Mouse (Mus musculus) limb, embryonic 10.5 days (tissue): ENCODE measurements at regions not wholly inside any gene's neighbourhood (a gene's known extent, or its start where the extent isn't known, plus 50 kb on each side); places are given as distances from the start of the nearest gene placed in this dataset.

Source experiments
- DNase-seq: peaks from one replicate; pipeline ENCODE4 v3.0.0-alpha.2; 2017; ENCODE audit warnings: low spot score
- H3K27ac ChIP-seq: fragments of 300-500 bp; sonication (generic); 2 replicates; pipeline ENCODE4 v1.5.1; 2016; ENCODE audit warnings: mild to moderate bottlenecking
- H3K27me3 ChIP-seq: fragments of 300-500 bp; sonication (generic); 2 replicates; pipeline ENCODE4 v1.6.1; 2016; ENCODE audit warnings: low read depth, mild to moderate bottlenecking; ENCODE audit not compliant: poor library complexity, severe bottlenecking
- H3K36me3 ChIP-seq: fragments of 300-500 bp; sonication (generic); 2 replicates; pipeline ENCODE4 v1.6.1; 2016; ENCODE audit warnings: mild to moderate bottlenecking, moderate library complexity
- H3K4me1 ChIP-seq: fragments of 300-500 bp; sonication (generic); 2 replicates; pipeline ENCODE4 v1.6.1; 2016
- H3K4me3 ChIP-seq: fragments of 300-500 bp; sonication (generic); 2 replicates; pipeline ENCODE4 v1.5.1; 2016; ENCODE audit warnings: mild to moderate bottlenecking, moderate library complexity
- H3K9me3 ChIP-seq: fragments of 300-500 bp; sonication (generic); replicated peaks from 2 replicates; pipeline ENCODE4 v1.6.1; 2016; ENCODE audit warnings: mild to moderate bottlenecking
- WGBS: fragments of 180-500 bp; shearing (Covaris S2); methylation state at CpG from one replicate; pipeline ENCODE4 v1.1.7; 2016; 5-methylcytosine and 5-hydroxymethylcytosine counted together

- no peak for DNase-seq
- Histone ChIP-seq H3K36me3 (no peaks in the 10 kb centered on the region), H3K27me3 (peaks cover 100% of the 10 kb centered on the region), H3K4me3 (no peak overlapping the region), H3K9me3 (no peaks in the 10 kb centered on the region), H3K27ac (no peak overlapping the region), H3K4me1 (0 out of 2 replicates have a peak, but pooled peaks cover 3% of the 10 kb centered on the region)
- 97% methylated on average over 1 of the region's 1 CpGs for WGBS
Measured at GRCm38 (mm10) chr12:110169261-110169660, 109.6 kb upstream of the Dio3 start.

GRCm38 (mm10) chr12:110170496-110170895 is 108.4 kb upstream of the Dio3 start:
- Histone ChIP-seq H3K9me3 (no peaks in the 10 kb centered on the region), H3K4me1 (0 out of 2 replicates have a peak, but pooled peaks cover 2% of the 10 kb centered on the region), H3K27me3 (peaks cover 99% of the 10 kb centered on the region), H3K4me3 (no peak overlapping the region), H3K27ac (no peak overlapping the region), H3K36me3 (no peaks in the 10 kb centered on the region)
- 91% methylated on average over 8 of the region's 8 CpGs for WGBS
- DNase-seq = no peak

- 93% methylated on average over 2 of the region's 2 CpGs for WGBS
- no peak overlapping the region for H3K4me3 ChIP-seq
- H3K36me3 ChIP-seq = no peaks in the 10 kb centered on the region
- no peak overlapping the region for H3K27ac ChIP-seq
- H3K9me3 ChIP-seq = no peaks in the 10 kb centered on the region; the same call in 1 of the 2 replicates
- no peaks in the 10 kb centered on the region for H3K4me1 ChIP-seq
- DNase-seq = no peak
- peaks cover 92% of the 10 kb centered on the region for H3K27me3 ChIP-seq
Measured at GRCm38 (mm10) chr12:110177826-110178225, 101.0 kb upstream of the Dio3 start.

- WGBS = 64% methylated on average over 6 of the region's 6 CpGs
- Histone ChIP-seq H3K9me3 (no peaks in the 10 kb centered on the region; the same call in 1 of the 2 replicates), H3K36me3 (no peaks in the 10 kb centered on the region), H3K27me3 (peaks cover 100% of the 10 kb centered on the region), H3K4me1 (peaks cover 29% of the 10 kb centered on the region), H3K27ac (no peak overlapping the region), H3K4me3 (no peak overlapping the region)
- DNase-seq = no peak
Measured at GRCm38 (mm10) chr12:110183473-110183872, 95.4 kb upstream of the Dio3 start.

GRCm38 (mm10) chr12:110185399-110185798 is 93.5 kb upstream of the Dio3 start:
- H3K36me3 ChIP-seq = no peaks in the 10 kb centered on the region
- no peak overlapping the region for H3K27ac ChIP-seq
- H3K4me3 ChIP-seq = no peak overlapping the region
- H3K27me3 ChIP-seq = peaks cover 100% of the 10 kb centered on the region
- no peak for DNase-seq
- WGBS = 31% methylated on average over 9 of the region's 9 CpGs
- H3K4me1 ChIP-seq = peaks cover 40% of the 10 kb centered on the region
- H3K9me3 ChIP-seq = no peaks in the 10 kb centered on the region

GRCm38 (mm10) chr12:110186381-110186780 is 92.5 kb upstream of the Dio3 start:
- Histone ChIP-seq H3K27me3 (peaks cover 100% of the 10 kb centered on the region), H3K36me3 (no peaks in the 10 kb centered on the region), H3K27ac (no peak overlapping the region), H3K9me3 (no peaks in the 10 kb centered on the region), H3K4me1 (peaks cover 40% of the 10 kb centered on the region), H3K4me3 (no peak overlapping the region)
- 21% methylated on average over 3 of the region's 3 CpGs for WGBS
- no peak for DNase-seq

- Histone ChIP-seq H3K9me3 (no peaks in the 10 kb centered on the region), H3K4me1 (peaks cover 40% of the 10 kb centered on the region), H3K4me3 (peak overlapping the region; percentile 50), H3K27ac (no peak overlapping the region), H3K36me3 (no peaks in the 10 kb centered on the region), H3K27me3 (peaks cover 100% of the 10 kb centered on the region)
- 4% methylated on average over 10 of the region's 10 CpGs for WGBS
- DNase-seq = no peak
Measured at GRCm38 (mm10) chr12:110186911-110187245, 92.0 kb upstream of the Dio3 start.

GRCm38 (mm10) chr12:110187246-110188135 is 91.4 kb upstream of the Dio3 start:
- DNase-seq = peak; percentile 72
- Histone ChIP-seq H3K9me3 (no peaks in the 10 kb centered on the region), H3K36me3 (no peaks in the 10 kb centered on the region), H3K27ac (peak overlapping the region; percentile 50; the same call in 1 of the 2 replicates), H3K4me1 (peaks cover 40% of the 10 kb centered on the region), H3K4me3 (peak overlapping the region; percentile 50), H3K27me3 (peaks cover 100% of the 10 kb centered on the region)
- WGBS = under 1% methylated on average over 49 of the region's 49 CpGs

- Histone ChIP-seq H3K9me3 (no peaks in the 10 kb centered on the region), H3K4me3 (peak overlapping the region; percentile 50), H3K27me3 (peaks cover 100% of the 10 kb centered on the region), H3K36me3 (no peaks in the 10 kb centered on the region), H3K4me1 (peaks cover 40% of the 10 kb centered on the region), H3K27ac (peak overlapping the region; percentile 50; the same call in 1 of the 2 replicates)
- WGBS = under 1% methylated on average over 29 of the region's 29 CpGs
- DNase-seq = no peak
Measured at GRCm38 (mm10) chr12:110188136-110188631, 90.7 kb upstream of the Dio3 start.

GRCm38 (mm10) chr12:110188641-110189328 is 90.1 kb upstream of the Dio3 start:
- H3K4me3 ChIP-seq = peak overlapping the region; percentile 50
- H3K27ac ChIP-seq = peak overlapping the region; percentile 50; the same call in 1 of the 2 replicates
- WGBS = 1% methylated on average over 39 of the region's 39 CpGs
- H3K36me3 ChIP-seq = no peaks in the 10 kb centered on the region
- H3K27me3 ChIP-seq = peaks cover 100% of the 10 kb centered on the region
- peak; percentile 62 for DNase-seq
- H3K4me1 ChIP-seq = peaks cover 40% of the 10 kb centered on the region
- H3K9me3 ChIP-seq = no peaks in the 10 kb centered on the region

- no peaks in the 10 kb centered on the region for H3K9me3 ChIP-seq
- H3K27me3 ChIP-seq = peaks cover 100% of the 10 kb centered on the region
- no peak for DNase-seq
- peaks cover 40% of the 10 kb centered on the region for H3K4me1 ChIP-seq
- H3K4me3 ChIP-seq = peak overlapping the region; percentile 50
- WGBS = 0% methylated on average over 19 of the region's 19 CpGs
- H3K27ac ChIP-seq = no peak overlapping the region
- H3K36me3 ChIP-seq = no peaks in the 10 kb centered on the region
Measured at GRCm38 (mm10) chr12:110189329-110189642, 89.6 kb upstream of the Dio3 start.

GRCm38 (mm10) chr12:110192186-110192585 is 86.7 kb upstream of the Dio3 start:
- H3K4me1 ChIP-seq = peaks cover 23% of the 10 kb centered on the region
- H3K9me3 ChIP-seq = no peaks in the 10 kb centered on the region
- H3K4me3 ChIP-seq = no peak overlapping the region
- 85% methylated on average over 8 of the region's 8 CpGs for WGBS
- no peak for DNase-seq
- peaks cover 100% of the 10 kb centered on the region for H3K27me3 ChIP-seq
- H3K27ac ChIP-seq = no peak overlapping the region
- H3K36me3 ChIP-seq = no peaks in the 10 kb centered on the region

- Histone ChIP-seq H3K9me3 (no peaks in the 10 kb centered on the region), H3K4me3 (no peak overlapping the region), H3K36me3 (no peaks in the 10 kb centered on the region), H3K4me1 (no peaks in the 10 kb centered on the region), H3K27me3 (peaks cover 83% of the 10 kb centered on the region), H3K27ac (no peak overlapping the region)
- DNase-seq = no peak
- 92% methylated on average over 3 of the region's 3 CpGs for WGBS
Measured at GRCm38 (mm10) chr12:110197366-110197765, 81.5 kb upstream of the Dio3 start.
